Mouse (Mus musculus): ENCODE data around the gene Ncstn.

Ncstn gene

DNA sequence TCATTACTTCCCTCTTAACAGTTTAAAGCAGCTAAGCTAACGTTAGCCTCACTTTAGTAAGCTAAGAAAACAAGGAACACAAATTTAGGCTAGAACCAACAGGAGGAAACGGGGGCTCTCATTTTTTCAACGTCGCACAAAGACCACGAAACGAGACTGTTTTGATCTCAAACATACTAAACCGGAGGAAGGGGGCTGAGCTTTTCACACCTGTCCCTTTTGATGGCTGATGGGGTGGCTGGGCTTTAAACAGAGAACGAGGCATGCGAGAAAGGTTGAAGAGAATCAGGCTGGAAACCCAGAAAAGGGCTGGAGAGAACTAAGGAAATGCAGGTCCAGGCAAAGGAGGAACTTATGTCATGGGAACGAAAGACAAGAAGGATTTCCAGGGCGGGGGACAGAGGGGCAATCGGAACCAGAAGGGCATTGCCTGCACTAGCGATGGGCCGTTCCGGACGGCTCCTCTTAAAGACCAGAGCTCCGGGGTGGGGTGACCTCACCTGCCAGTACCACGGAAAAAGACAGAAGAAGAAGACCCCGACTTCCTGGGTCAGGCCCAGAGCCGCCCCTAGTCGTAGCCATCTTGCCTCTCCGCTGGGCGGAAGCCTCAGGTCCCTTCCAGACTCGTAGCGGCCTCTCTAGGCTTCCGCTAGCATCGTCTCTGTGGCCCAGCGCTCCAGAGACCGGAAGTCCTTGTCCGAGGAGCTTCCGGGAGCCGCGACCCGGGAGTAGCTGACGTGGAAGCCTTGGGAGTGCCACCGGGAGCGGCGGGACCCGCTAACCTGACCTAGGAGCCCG, at the start of gene Ncstn, which contains the start of gene Copa:
Ncstn (minus strand) TSS at position 695 of the 798 bp plus-strand sequence.
Copa (plus strand) TSS at position 429 of the 798 bp plus-strand sequence.
- in situ Hi-C loops (cut with MboI; ENCODE audit: low pct_unique_long_range_greater_than_20kb in 1 of 2, low sequenced_read_pairs in 2 of 2, unreplicated experiment in 1 of 2): no loop called here

DNA sequence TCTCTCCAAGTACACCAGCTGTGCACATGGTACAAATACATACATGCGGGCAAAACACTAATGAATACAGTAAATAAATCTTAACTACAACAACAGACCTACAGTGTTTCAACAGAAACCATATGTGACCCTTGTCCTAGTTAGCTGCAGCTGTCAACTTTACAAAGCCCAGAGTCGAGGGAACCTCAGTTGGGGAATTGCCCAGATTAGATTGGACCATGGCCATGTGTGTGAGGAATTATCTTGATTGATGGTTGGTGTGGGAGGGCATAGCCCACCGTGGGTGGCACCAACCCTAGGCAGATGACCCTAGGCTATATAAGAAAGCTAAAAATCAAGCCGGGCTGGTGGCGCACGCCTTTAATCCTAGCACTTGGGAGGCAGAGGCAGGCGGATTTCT, 49.7 kb upstream of the Ncstn start:
- in situ Hi-C loops (cut with MboI; ENCODE audit: low pct_unique_long_range_greater_than_20kb in 1 of 2, low sequenced_read_pairs in 2 of 2, unreplicated experiment in 1 of 2): no loop called here

DNA sequence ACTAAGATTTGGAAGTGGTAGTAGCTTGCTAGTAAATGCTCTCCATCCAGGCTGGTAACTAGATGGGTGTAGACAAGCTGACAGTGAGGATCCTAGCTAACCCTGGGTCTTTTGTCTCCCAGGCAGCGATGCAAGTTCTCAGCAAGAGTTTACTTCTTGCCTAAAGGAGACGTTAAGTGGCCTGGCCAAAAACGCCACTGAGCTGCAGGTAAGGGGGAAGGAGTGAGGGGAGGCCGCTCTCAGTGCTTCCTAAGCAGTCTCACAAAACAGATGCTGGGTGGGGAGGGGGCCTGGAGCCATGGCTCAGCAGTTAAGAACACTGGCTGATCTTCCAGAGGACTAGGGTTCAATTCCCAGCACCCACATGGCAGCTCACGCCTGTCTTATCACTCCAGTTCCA, 47.2 kb upstream of the Ncstn start:
- in situ Hi-C loops (cut with MboI; ENCODE audit: low pct_unique_long_range_greater_than_20kb in 1 of 2, low sequenced_read_pairs in 2 of 2, unreplicated experiment in 1 of 2): no loop called here

DNA sequence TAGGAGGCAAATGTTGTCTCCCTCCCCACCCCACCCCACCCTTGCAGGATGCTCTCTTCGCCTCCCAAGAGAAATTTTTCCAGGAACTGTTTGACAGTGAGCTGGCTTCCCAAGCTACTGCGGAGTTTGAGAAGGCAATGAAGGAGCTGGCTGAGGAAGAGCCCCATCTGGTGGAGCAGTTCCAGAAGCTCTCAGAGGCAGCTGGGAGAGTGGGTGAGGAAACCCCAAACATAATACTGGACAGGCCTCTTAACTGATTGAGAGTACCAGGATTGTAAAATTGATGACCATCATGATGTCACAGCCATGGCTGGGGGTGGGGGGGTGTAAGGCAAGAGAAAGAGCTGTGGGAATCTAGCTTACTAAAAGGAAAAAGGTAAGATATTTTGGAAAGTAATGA, 46.5 kb upstream of the Ncstn start:
- in situ Hi-C loops (cut with MboI; ENCODE audit: low pct_unique_long_range_greater_than_20kb in 1 of 2, low sequenced_read_pairs in 2 of 2, unreplicated experiment in 1 of 2): no loop called here

DNA sequence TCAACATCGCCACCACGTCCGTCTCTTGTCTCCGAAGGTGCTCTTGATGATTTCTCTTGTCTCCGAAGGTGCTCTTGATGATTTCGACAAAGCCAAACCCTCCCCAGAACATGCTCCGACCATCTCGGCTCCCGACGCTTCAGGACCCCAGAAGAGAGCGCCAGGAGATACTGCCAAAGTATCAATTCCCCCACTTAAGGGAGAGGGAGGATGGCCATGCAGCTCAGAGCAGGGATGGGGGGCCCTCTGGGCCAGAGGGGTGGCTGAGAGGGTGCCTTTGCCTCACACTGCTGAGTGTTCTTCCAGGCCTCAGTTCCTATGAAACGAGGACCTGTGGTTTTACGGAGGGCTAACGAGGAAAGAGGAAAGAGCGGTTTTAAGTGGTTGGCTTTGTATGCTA, 46.0 kb upstream of the Ncstn start:
- in situ Hi-C loops (cut with MboI; ENCODE audit: low pct_unique_long_range_greater_than_20kb in 1 of 2, low sequenced_read_pairs in 2 of 2, unreplicated experiment in 1 of 2): no loop called here

DNA sequence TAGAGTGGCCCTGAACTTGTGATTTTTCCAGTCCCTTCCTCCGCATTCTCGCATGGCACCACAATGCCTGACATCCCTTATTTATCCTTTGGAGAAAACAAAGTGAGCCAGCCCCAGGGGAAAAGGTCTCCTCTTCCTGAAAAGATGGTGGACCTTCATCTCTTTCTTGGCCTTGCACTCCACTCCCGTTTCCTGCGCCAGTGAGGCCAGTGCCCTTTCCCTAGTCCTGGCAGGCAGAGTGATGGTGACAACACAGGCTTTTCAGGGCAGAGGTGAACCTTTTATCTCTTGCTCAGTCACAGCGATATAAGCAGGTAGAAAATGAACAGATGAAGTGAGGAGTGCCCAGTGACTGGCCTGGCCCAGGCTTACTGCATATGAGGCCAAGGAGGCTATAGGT, 44.9 kb upstream of the Ncstn start:
- in situ Hi-C loops (cut with MboI; ENCODE audit: low pct_unique_long_range_greater_than_20kb in 1 of 2, low sequenced_read_pairs in 2 of 2, unreplicated experiment in 1 of 2): no loop called here

DNA sequence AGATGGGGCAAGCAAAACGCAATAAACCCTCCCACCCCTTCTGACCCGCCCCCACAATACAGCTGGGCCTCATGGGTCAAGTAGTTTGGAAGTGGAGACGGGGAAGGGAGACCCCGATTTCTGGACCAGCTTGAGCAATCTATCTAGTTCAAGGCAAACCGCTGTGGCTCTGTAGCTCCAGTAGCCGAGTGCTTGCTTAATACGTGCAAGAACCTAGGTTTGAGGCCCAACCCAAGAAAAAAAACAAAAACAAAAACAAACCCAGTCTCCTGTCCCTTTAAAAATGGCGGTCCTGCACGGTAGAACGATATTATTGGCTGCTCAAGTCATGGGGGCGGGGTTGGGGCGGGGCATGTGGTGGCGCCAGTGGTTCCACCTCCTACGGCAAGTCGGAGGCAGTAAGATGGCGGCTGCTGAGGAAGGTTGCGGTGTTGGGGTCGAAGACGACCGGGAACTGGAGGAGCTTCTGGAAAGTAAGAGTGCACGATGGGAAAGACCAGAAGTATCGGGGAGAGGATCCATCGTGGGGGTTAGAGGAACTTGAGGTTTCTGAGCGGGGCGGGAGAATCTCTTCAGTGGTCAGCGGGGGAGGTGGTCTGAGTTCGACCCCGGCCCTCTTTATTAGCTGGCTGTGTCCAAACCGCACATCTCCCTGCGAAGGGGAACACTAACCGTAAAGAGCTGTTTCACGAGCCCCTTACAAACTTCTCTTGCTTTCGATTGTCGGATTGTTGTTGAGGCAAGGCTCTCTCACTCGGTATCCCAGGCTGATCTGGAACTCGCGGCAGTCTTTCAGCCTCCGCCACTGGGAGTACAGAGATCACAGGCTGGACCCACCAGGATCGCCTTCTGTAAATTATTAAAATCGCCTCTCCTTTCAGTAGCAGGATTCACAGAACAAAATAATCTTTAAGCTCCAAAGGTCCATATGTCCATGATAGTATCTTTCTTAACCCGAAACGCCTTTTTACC, 44.1 kb upstream of the Ncstn start, which contains the start of gene Pex19:
Pex19 (plus strand) TSS at position 380 of the 972 bp plus-strand sequence.
- in situ Hi-C loops (cut with MboI; ENCODE audit: low pct_unique_long_range_greater_than_20kb in 1 of 2, low sequenced_read_pairs in 2 of 2, unreplicated experiment in 1 of 2): no loop called here

DNA sequence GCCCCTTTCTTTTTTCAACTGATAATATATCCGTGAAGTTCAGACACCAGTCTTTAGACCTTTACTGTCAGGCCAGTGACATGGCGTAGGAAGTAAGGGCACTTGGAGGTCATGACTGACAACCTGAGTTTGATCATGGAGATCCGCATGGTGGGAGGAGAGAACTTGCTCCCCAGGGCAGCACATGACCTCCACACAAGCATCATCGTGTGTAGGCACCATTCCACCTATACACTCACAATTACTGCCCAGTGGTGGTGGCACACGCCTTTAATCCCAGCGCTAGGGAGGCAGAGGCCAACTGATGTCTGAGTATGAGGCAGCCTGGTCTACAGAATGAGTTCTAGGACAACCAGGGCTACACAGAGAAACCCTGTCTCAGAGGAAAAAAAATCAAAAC, 42.0 kb upstream of the Ncstn start:
- in situ Hi-C loops (cut with MboI; ENCODE audit: low pct_unique_long_range_greater_than_20kb in 1 of 2, low sequenced_read_pairs in 2 of 2, unreplicated experiment in 1 of 2): no loop called here

DNA sequence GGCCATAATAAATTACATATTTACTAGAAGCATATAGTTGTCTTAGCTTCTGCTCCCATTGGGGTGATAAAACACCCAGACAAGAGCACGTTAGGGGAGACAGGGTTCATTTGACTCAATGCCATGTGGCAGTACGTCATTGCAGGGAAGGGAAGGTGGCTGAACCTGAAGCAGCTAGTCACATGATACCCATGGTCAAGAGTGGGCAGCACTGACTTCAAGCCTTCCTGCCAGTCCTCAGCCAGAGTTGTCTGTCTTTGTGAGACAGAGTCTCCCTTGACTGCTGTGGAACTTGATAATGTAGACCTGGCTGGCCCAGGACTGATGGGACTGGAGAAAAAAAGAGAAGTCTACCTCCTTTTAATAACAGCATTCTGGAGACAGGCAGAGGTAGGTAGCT, 40.1 kb upstream of the Ncstn start:
- in situ Hi-C loops (cut with MboI; ENCODE audit: low pct_unique_long_range_greater_than_20kb in 1 of 2, low sequenced_read_pairs in 2 of 2, unreplicated experiment in 1 of 2): no loop called here

DNA sequence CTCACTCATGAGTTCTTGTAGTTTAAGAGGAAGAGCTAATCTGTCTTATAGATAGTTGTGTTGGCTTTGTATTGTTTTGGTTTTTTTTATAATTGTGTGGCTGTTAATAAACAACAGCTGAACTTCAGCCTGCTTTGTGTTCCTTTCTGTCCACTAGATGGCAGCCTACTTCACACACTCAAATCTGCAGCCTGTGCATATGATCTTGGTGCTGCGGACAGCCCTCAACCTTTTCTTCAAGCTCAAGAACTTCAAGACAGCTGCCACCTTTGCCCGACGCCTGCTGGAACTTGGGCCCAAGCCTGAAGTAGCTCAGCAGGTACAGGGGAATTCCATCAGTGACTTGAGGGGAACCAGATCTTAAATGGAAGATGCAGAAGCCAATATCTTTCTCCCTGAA, 37.1 kb upstream of the Ncstn start:
- in situ Hi-C loops (cut with MboI; ENCODE audit: low pct_unique_long_range_greater_than_20kb in 1 of 2, low sequenced_read_pairs in 2 of 2, unreplicated experiment in 1 of 2): no loop called here

DNA sequence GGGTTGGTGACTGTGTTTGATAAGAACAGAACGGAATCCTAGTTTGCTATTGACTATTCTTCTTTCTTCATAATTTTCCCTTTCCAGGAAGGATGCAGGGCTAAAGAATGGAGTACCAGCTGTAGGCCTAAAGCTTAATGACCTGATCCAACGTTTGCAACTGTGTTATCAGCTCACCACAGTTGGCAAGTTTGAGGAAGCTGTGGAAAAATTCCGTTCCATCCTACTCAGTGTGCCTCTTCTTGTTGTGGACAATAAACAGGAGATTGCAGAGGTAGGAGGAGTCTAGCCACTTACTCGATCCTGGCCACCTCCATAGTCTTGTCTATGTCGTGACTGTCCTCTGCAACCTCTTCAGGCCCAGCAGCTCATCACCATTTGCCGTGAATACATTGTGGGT, 36.5 kb upstream of the Ncstn start:
- in situ Hi-C loops (cut with MboI; ENCODE audit: low pct_unique_long_range_greater_than_20kb in 1 of 2, low sequenced_read_pairs in 2 of 2, unreplicated experiment in 1 of 2): no loop called here

DNA sequence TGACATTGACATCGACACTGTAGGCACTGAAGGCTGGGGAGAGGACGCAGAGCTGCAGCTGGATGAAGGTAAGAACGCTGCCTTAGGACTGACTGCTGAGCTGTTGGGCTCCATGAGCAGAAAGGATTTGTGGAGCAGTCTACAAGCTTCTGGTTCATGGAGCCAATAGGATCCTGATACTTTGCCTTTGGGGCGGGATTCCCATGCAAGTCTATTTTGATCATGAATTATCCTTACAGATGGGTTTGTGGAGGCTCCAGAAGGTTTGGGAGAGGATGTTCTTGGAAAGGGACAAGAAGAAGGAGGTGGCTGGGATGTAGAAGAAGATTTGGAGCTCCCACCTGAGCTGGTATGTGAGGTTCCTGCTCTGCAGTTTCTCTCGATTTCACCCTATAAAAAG, 34.4 kb upstream of the Ncstn start:
- in situ Hi-C loops (cut with MboI; ENCODE audit: low pct_unique_long_range_greater_than_20kb in 1 of 2, low sequenced_read_pairs in 2 of 2, unreplicated experiment in 1 of 2): no loop called here

DNA sequence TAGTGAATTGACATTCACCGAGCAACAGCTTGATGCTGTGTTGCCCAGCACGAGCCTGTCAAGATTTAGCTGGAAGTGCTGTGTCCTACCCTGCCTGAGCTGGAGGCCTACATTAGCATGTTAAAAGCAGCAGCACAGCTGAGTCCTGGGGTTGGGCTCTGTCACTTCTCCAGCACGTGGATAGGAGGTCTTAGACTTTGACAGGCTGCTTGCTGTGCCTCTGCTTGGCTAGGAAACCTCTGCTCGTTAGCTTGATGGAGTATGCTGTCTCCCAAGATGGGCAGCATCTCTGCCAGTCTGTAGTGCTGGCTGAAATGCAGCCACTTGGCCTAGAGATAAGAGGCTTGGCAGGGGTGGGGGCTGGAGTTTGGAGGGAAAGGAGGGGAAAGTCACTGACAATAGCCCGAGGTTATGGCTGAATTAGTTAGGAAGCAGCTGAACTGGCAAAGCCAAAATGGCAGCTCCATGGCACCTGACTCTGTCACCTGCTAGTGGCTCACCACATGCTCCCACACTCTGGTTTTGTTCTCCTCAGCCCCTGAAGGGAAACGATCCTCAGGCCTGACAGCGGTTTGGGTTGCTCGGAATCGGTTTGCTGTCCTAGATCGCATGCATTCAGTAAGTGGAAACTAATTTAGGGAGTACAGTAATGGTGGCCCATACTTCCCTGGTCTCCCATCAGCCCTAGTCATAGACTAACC, 25.3 kb upstream of the Ncstn start:
- in situ Hi-C loops (cut with MboI; ENCODE audit: low pct_unique_long_range_greater_than_20kb in 1 of 2, low sequenced_read_pairs in 2 of 2, unreplicated experiment in 1 of 2): no loop called here

DNA sequence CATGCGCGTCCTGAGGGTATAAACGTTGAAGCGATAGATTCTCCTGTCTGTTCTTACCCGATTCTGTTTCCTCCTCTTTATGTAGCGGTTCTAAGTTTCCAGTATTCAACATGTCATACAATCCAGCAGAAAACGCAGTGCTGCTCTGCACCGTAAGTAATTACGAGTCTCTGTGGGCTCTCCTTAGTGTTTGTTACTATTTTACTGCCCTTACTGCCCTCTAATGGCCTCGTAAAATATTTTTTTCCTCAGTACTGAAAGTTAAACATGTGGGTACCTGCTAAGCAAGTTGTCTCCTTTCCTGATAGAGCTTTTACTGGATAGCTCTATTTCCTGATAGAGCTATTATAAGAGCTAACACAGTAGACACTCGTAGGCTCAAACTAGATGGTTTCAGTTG, 22.5 kb upstream of the Ncstn start:
- in situ Hi-C loops (cut with MboI; ENCODE audit: low pct_unique_long_range_greater_than_20kb in 1 of 2, low sequenced_read_pairs in 2 of 2, unreplicated experiment in 1 of 2): no loop called here

DNA sequence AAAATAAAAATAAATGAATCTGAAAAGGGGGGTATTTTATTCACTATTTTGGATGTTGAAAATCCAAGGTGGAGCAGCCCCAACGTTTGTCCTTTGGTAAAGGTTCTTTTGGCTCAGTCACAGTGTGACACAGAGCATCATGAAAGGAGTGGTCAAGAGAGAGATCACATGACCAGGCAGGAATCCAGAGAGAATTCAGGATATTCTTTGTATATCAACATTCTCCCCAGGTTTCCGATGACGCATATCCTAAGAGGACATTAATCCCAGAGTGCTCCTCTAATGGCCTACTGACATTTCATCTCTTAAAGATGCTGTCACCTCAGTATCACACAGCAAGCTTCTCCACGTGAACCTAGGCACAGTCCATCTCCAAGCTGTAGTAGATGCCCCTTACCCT, 21.0 kb upstream of the Ncstn start:
- in situ Hi-C loops (cut with MboI; ENCODE audit: low pct_unique_long_range_greater_than_20kb in 1 of 2, low sequenced_read_pairs in 2 of 2, unreplicated experiment in 1 of 2): no loop called here

DNA sequence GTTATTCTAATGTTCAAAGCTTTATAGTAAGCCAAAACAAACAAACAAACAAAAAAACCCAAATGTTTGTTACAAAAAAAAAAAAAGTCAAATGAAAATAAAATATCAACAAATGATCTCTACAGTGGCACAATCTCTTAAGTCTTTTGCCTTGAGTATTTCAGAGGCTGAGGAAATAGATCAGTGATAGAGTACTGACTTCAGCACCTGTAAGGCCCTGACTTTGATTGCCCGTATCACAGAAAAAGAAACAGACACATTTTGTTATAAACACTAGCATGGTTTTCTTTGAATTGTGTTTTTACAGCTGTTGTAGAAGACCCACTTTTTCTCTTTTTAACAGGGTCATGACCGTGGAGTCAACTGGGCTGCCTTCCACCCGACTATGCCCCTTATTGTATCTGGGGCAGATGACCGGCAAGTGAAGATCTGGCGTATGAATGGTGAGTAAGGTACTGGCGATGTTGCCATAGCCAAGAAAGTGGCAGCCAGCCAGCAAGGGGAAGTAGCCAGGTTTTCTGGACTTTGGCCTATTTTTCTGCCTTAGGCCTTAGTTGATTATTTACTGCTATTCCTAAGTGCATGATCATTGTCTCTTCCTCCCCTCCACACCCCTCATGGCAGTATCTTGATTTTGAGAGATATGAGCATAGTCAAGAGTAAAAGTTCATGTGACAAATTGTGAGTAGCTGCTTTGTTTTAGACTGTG, 16.9 kb upstream of the Ncstn start:
- in situ Hi-C loops (cut with MboI; ENCODE audit: low pct_unique_long_range_greater_than_20kb in 1 of 2, low sequenced_read_pairs in 2 of 2, unreplicated experiment in 1 of 2): no loop called here

DNA sequence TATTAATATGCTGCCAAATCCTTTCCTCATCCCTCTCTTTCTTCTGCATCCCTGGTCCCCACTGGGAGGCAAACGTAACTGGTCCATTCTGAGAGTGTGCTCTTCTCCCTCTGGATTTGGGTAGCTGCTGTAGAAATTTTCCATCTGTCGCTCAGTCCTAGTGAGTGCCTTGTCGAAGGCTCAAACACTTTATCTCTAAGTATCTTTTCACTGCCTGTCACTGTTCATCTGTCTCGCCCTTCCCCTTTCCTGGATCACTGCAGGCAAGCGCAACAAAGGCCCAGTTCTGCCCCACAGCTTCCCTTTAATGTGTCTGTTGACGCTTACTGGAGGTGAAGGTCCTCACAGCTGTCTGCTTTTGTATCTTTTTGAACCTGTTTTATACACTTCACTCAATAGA, 12.6 kb upstream of the Ncstn start:
- in situ Hi-C loops (cut with MboI; ENCODE audit: low pct_unique_long_range_greater_than_20kb in 1 of 2, low sequenced_read_pairs in 2 of 2, unreplicated experiment in 1 of 2): no loop called here

DNA sequence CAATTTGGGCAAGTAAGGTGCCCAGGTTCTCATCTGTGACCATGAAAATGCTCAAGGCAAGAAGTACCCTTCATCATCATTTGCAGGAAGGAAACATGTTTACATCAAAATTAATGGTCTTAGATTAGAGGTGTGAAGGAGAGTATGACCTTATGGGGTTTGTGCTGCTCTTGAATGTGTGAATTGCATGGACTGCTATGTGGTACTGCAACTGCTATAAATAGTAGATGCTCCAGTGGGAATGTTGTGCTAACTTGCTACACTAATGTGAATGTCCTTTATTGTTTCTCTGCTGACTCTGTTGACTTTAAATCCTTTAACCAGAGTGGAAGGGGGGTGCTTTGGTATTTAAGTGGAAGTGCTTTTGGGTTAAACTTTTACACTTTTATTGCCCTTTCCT, 11.7 kb upstream of the Ncstn start:
- in situ Hi-C loops (cut with MboI; ENCODE audit: low pct_unique_long_range_greater_than_20kb in 1 of 2, low sequenced_read_pairs in 2 of 2, unreplicated experiment in 1 of 2): no loop called here
